9 mouse cellular contexts compared by ENCODE assay signal in the genomic region with DNA sequence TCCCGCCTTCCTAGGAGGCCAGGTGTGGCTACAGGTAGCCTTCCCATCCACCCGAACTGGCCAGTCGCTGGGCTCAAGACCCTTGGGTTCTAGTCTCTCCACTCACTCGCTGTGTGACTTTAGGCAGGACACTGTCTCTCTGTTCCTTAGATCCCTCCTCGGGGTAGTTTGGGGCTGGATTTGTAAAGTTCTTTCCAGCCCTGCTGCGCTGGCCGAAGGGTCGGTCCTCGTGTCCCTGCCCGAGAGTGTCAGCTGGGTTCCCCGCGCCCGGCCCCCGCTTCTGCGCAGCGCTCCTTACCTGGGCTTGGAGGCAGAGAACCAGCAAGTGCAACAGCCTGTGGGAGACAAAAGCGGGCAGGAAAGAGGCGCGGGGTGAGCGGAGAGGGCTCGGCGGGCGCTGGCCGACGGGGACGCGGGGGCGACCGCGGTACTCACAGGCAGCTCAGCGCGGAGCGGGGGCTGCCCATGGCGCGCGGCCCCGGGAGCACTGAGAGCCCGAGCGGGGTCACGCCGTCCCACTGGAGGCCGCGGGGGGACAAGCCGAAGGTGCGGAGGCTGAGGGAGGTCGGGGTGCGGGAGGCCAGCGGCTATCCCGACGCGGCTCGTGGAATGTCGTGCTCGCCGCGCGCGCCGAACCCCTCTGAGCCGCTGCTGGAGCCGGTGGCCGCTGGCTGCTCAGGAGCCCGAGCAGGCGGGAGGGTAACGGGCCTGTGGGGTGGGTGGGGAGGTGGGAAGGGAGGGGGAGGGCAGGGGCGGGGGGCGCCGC. TPM values are rescaled to one million over a fixed set of nuclear protein-coding genes. Genes with fewer than 3 reads are reported as not detected.
A peak's percentile ranks its signal among the peaks of the same experiment; 100 is the strongest.
DNase-seq lines count a peak whose midpoint lies in the region; ATAC-seq and TF ChIP-seq lines count a peak whose summit lies in the region.
"Had no signal": no experiment of that assay in that cellular context is flagged by ENCODE, and none has a peak within 500 bp of the region (broad histone marks: within the 10 kb centered on the region; RNA-seq: fewer than 3 reads in every experiment).

A gene (minus strand): TSS at position 698 of the 766 bp plus-strand sequence.

- peak within 1 kb of the TSS; percentile 50 for H3K4me3 ChIP-seq in heart, postnatal 0 days (ENCODE audit: low read depth, low read length)
- H3K4me3 ChIP-seq in liver, postnatal 0 days (ENCODE audit: low read depth, low read length): peak within 1 kb of the TSS; percentile 39

- ATAC-seq in heart, postnatal 0 days (ENCODE audit: insufficient read depth, low read depth): no peak
- ATAC-seq in liver, postnatal 0 days: no peak

- H3K27me3 ChIP-seq in heart, postnatal 0 days (ENCODE audit: control insufficient read depth, insufficient read depth, low read length): peaks cover 86% of the 10 kb centered on the region
- peaks cover 83% of the 10 kb centered on the region for H3K27me3 ChIP-seq in liver, postnatal 0 days (ENCODE audit: insufficient read depth, low read length)

- peak within 1 kb of the TSS; percentile 75 for H3K4me2 ChIP-seq in heart, postnatal 0 days (ENCODE audit: low read depth, low read length)
- peak within 1 kb of the TSS; percentile 71 for H3K4me2 ChIP-seq in liver, postnatal 0 days (ENCODE audit: low read depth, low read length)

- no peak within 1 kb of the TSS for H3K27ac ChIP-seq in heart, postnatal 0 days (ENCODE audit: low read depth)
- no peak within 1 kb of the TSS for H3K27ac ChIP-seq in liver, postnatal 0 days (ENCODE audit: low read depth)

- H3K9me3 ChIP-seq in heart, postnatal 0 days (replicated peaks; ENCODE audit: control insufficient read depth, low read length): no peaks in the 10 kb centered on the region
- no peaks in the 10 kb centered on the region for H3K9me3 ChIP-seq in liver, postnatal 0 days (ENCODE audit: low read length)

- WGBS in heart, postnatal 0 days: under 1% methylated on average over 48 of the region's 68 CpGs
- WGBS in liver, postnatal 0 days (ENCODE audit: insufficient replicate concordance): 2% methylated on average over 51 of the region's 68 CpGs

- H3K4me1 ChIP-seq in heart, postnatal 0 days (ENCODE audit: control insufficient read depth, insufficient read depth): peaks cover 4% of the 10 kb centered on the region
- peaks cover 21% of the 10 kb centered on the region for H3K4me1 ChIP-seq in liver, postnatal 0 days (ENCODE audit: insufficient read depth)

- 0 out of 2 replicates have a peak within 1 kb of the TSS, but pooled peaks have one; percentile 27 for H3K9ac ChIP-seq in heart, postnatal 0 days (replicated peaks; ENCODE audit: low read depth, low read length)
- no peak within 1 kb of the TSS for H3K9ac ChIP-seq in liver, postnatal 0 days (replicated peaks)

- DNase-seq in kidney, postnatal 10 days: peak; percentile 24
- no peak for DNase-seq in kidney, adult 18-20 months
- peak; percentile 60 for DNase-seq in embryo, embryonic 11 days
- DNase-seq in heart, postnatal 0 days (ENCODE audit: low spot score): no peak
- DNase-seq in liver, postnatal 0 days: no peak
- no peak for DNase-seq in layer of hippocampus, postnatal 36 days
- DNase-seq in urinary bladder, postnatal 10 days (ENCODE audit: low spot score): no peak
- DNase-seq in spleen, postnatal 14 days (ENCODE audit: low spot score in 2 of 2): no peak

- H3K36me3 ChIP-seq in heart, postnatal 0 days (replicated peaks; ENCODE audit: control insufficient read depth, insufficient read depth, low read length): no peaks in the 10 kb centered on the region
- H3K36me3 ChIP-seq in liver, postnatal 0 days (replicated peaks; ENCODE audit: insufficient read depth, low read length): no peaks in the 10 kb centered on the region

- no peak for TF ChIP-seq CTCF in heart, postnatal 0 days (IDR thresholded peaks at IDR 0.05; ENCODE audit: low read depth)
- TF ChIP-seq CTCF in liver, postnatal 0 days (IDR thresholded peaks at IDR 0.05; ENCODE audit: low read depth): no peak

- TF ChIP-seq EP300 in heart, postnatal 0 days (IDR thresholded peaks at IDR 0.05; ENCODE audit: low read depth): no peak
- TF ChIP-seq EP300 in liver, postnatal 0 days (IDR thresholded peaks at IDR 0.05; ENCODE audit: low read depth): no peak

RNA-seq across cellular contexts. Expression of the gene that starts here (rescaled TPM):
- total RNA-seq in heart, postnatal 0 days (2014; rRNA removed; ENCODE audit: low replicate concordance): not detected in 2 replicates
- not detected in 2 replicates for polyA plus RNA-seq in heart, postnatal 0 days (2015; fragmentation: Nextera tagmentation; extraction: Ambion mirVana)
- polyA plus RNA-seq in liver, postnatal 0 days (2015; fragmentation: Nextera tagmentation; extraction: Ambion mirVana): not detected in 2 replicates
- total RNA-seq in layer of hippocampus, postnatal 36 days (2021): not detected
- total RNA-seq: left cerebral cortex, postnatal 36 days had no signal

Comparison
In these comparisons a context has a peak if more than half of its experiments do, and no peak if none do; other contexts are left out.
1. DNase-seq: peak in kidney, postnatal 10 days (single experiment) and embryo, embryonic 11 days (single experiment); none in kidney, adult 18-20 months (single experiment), heart, postnatal 0 days (single experiment), liver, postnatal 0 days (single experiment), layer of hippocampus, postnatal 36 days (0 of 2), urinary bladder, postnatal 10 days (single experiment) and spleen, postnatal 14 days (0 of 2).